Mouse (Mus musculus) C2C12 (cell line): ENCODE results near the gene Pkig.

Experiments
- CTCF ChIP-seq: IDR thresholded peaks from one replicate; pipeline ENCODE4 v1.5.1; 2011; ENCODE audit not compliant: control insufficient read depth, insufficient read depth, insufficient read length
- FOSL1 ChIP-seq: IDR thresholded peaks from one replicate; pipeline ENCODE4 v1.8.0; 2011; ENCODE audit warnings: mild to moderate bottlenecking, low read length; ENCODE audit not compliant: poor library complexity, insufficient read depth, severe bottlenecking
- MAX ChIP-seq: IDR thresholded peaks from one replicate; pipeline ENCODE4 v1.6.1; 2011; ENCODE audit warnings: mild to moderate bottlenecking, control low read depth
- MYOD1 ChIP-seq: IDR thresholded peaks from one replicate; pipeline ENCODE4 v1.6.1; 2011; ENCODE audit warnings: low read depth; ENCODE audit not compliant: control insufficient read depth, insufficient read length
- USF1 ChIP-seq: IDR thresholded peaks from one replicate; pipeline ENCODE4 v1.6.1; 2011; ENCODE audit warnings: low read depth, mild to moderate bottlenecking, control low read depth, moderate library complexity

GRCm38 (mm10) chr2:163657975-163658886, at the start of gene Pkig:
- TF ChIP-seq CTCF (peak; percentile 39), MYOD1 (no peak), USF1 (no peak), MAX (no peak), FOSL1 (no peak)
